Mouse (Mus musculus): ENCODE measurements at regions not wholly inside any gene's neighbourhood (a gene's known extent, or its start where the extent isn't known, plus 50 kb on each side); places are given as distances from the start of the nearest gene placed in this dataset.

DNA sequence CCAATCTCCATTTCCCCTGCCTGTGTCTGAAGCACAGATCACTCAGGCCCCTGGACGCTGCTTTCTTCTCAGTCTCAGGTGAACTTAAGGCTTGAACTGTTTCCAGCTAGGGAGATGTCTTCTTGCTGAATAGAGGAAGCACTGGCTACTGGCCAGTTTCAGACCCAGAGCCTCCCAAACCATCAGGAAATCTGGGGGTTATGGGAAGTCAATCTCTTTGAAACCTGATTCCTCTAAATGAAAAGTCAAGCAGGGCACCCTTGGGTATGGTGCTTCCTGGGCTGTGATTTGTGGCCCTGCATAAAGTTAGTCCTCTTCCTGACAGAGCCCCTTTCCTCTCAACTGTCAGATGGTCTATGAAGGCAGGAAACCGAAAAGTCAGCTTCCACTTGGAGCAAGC, 208.2 kb downstream of the Sptssa start:
- no peak for DNase-seq

DNA sequence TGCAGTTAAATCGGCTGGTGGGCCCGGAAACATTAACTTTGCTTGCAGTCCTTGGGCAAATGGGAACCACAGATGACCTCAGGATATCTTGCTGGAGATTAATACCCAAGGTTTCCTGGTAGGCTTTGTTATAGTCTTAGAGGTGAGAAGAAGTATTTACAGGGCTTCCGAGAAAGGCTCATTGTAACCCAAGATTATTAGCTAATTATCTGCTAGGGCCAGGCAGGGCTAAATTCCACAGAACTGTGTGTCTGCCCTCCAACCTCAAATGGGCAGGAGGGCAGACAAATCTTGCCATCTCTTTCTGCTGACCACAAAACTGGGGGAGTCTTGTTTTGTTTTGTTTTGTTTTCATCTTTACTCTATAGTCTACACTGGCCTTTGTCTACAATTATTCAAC, 209.0 kb downstream of the Sptssa start:
- no peak for DNase-seq

DNA sequence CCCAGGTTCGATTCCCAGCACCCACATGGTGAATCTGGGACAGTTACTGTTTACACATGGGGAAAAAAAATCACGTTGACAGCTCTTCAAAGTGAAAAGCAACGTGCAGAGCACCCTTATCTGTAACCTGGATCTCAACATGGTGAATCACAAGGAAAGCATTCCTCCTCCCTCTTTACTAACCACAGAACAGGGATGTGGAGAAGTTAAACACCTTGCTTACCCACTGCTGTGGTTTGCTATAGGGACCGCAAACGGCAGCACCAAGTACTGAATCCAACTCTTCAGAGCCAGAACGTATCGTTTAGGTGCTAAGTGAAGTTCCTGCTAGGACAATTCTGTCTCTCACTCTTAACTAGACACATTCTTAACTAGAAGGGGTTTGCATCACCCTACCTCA, 210.0 kb downstream of the Sptssa start:
- no peak for DNase-seq

DNA sequence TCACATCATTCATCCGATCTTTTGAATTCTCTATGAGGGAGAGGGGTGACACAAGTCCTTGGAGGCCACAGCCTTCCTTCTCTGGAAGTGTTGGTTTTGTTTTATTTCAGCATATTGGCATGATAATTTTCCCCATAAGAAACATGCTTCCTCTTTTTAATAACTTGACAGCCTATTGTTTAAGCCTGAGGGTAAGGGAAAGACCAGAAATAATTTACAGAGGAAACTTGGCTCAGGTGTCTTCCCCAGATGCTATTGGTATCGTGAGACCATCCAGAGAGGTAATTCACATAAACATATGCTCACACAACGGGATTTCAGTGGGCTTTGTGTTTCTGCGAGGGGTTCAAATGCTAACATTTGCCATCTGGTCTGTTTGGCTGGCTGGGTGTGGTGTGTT, 212.0 kb downstream of the Sptssa start:
- no peak for DNase-seq

DNA sequence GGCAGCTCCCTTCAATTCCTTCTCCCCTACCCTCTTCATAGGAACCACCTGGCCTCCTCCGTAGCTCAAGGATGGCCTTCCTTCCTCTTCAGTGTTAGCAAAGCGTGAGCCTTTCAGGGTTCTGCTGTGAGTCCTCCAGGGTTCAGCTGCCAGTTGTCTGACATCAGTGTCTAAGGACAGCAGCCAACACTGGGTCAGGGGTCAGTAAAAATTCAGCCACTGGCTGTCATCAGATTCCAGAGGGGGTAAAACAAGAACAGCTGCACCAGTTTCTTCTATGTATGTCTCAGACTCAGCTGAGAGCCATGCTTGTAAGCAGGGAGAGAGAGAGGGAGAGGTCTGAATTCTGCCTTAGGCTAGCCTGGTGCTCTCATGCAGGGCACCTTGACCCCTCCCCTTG, 213.1 kb downstream of the Sptssa start:
- no peak for DNase-seq

DNA sequence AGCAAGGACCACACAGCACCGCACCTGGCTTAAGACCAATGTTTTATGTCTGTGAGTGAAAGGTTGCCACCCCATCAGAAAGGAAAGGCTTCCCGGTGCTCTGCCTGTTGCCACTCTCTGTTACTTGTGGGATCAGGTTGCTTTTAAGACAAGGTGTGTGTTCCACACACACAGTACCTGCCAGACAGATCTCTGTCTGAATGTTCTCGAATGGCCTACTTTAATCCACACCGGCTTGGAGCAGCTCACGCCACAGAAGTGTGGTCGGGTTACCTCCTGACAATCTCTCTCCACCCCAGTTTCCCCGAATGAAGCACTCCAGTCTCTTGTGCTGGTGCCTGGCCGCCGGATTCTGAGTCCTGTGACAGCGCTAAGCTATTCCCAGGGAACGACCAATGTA, 214.0 kb downstream of the Sptssa start:
- DNase-seq = no peak

DNA sequence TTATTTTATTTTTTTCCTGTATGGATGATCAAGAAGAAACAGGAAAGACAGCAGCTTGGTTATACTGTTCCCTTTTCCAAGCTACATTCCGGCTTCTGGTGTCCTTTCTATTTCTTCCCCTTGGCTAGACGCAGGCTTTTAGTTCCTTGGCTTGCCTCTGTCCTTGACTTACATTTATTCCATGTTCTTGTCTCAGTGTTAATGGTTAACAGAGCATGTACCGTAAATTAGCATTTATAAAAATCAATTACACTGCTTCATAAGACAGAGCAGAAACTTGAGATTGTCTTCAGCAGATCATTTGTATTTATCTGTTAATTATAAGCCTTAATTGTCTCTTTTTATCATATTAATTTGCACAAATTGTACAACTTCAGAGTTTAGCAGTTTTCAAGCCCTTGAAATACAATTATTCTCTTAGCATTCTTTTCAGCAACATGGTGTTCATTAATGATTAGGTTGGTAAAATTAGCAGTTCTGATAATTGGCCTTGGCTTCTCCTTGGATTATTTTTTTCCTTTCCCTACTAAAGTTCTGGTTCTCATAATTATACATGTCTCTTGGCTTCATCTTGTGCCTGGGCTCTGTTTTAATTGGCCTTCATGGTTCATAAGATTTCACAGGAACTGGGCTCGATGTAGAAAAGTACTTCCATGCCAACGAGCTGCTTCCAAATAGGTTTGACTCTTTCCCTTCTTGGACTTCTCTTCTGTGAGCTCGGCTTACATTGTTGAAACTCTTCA, 215.4 kb downstream of the Sptssa start:
- no peak for DNase-seq

DNA sequence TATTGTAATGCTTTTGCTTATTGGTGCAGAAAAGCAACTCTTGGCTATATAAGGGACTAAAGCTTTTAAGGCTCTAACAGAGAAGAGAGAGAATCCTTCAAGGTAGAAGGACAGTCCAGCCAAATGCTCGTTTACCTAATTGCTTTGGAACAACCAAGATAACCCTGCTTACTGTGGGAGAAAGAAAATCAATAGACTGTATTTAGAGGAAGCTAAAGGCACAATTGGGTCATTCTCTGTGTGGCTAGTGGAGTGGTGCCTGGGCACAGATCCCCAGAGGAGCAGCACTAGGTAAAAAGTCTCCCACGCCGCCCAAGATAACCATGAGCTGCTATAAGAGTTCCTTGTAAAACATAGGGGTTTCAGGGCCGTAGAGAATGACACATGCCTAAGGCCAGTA, 217.6 kb downstream of the Sptssa start:
- DNase-seq = no peak

DNA sequence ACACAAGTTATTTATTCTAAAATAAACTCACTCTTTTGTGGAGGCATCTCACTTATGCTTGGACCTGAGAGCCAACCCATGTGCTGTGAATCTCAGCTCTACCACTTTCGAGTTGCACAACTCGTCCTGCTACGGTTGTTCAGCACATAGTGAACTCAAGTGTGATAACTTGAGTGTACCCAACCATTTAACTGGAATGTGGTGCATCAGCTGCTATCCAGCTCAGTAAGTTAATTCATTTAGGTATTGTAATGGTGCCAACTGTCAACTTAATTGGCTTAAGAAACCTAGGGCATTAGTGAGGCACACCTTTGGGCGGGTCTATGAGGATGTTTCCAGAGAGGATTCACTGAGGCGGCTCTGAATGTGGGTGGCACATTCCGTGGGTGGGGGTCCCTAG, 221.6 kb upstream of the Egln3 start:
- DNase-seq = no peak

DNA sequence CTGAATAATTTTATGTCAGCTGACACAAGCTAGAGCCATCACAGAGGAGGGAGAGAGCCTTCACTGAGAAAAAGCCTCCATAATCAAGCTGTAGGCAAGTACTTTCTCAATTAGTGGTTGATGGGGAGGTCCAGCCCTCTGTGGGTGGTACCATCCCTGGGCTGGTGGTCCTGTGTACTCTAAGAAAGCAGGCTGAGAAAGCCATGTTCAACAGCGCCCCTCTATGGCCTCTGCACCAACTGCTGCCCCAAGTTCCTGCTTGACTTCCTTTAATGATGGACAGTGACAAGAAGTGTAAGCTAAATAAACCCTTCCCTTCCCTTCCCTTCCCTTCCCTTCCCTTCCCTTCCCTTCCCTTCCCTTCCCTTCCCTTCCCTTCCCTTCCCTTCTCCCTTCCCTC, 211.2 kb upstream of the Egln3 start:
- no peak for DNase-seq

DNA sequence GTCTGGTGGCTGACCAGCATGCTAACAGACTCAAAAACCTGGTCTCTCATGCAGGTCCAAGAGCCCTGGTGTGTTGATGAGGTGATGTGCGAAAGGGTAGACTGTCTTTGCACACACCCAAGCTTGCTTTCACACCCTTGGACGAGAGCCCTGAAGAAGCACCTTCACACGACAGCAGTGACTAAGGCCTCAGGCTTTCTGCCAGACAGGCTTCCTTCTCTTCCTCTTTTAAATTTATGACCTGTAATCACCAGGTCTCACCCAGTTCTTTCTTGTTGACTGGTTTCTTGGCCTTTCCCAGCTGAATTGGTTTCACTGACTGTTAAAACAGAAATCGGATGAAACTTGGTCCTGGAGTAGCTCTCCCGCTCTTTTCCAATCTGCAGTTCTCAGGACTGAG, 210.5 kb upstream of the Egln3 start:
- no peak for DNase-seq

DNA sequence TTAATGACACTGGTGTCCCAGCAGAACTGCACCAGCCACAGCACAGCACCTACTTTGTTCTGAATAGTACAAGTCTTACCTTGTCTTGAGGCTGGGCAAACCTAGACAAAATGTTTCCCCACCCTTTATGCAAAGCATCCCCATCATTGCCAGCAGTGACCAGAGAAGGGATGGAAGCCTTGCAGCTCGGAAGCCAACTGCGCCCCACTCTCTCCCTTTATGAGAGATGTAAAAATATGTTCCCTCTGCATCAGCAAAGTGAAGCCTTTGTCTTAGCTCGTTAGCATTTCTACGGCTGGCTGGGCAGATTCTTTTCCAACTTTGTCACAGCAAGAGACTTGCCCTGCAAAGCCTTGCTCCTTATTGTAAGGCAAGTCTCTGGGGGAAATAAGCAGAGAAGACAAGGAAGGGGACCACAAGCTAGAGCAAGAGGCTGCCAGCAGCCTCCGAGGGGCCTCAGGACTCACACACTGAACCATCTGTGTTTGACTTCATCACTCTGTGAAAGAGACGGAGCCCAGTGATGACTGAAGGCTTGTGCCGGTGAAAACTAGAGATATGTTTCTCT, 206.5 kb upstream of the Egln3 start:
- no peak for DNase-seq

DNA sequence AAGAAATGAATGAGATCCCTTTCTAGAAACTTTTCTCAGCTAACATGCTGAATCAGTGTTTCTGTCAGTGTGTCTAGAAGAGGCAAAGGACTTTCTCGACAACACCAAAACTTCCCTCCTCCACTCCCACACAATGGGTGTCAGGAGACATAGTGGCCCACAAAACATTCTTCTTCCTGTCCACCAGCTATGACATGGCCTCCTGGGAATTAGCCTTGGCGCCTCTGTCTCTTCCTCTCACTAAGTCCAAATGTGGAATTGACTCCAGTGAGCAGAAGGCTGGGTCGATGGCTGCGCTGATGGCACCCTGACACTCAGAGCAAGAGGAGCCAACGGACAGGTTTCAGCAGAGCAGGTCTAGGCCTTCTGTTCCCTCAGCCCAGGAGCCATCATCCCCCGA, 205.2 kb upstream of the Egln3 start:
- DNase-seq = no peak

DNA sequence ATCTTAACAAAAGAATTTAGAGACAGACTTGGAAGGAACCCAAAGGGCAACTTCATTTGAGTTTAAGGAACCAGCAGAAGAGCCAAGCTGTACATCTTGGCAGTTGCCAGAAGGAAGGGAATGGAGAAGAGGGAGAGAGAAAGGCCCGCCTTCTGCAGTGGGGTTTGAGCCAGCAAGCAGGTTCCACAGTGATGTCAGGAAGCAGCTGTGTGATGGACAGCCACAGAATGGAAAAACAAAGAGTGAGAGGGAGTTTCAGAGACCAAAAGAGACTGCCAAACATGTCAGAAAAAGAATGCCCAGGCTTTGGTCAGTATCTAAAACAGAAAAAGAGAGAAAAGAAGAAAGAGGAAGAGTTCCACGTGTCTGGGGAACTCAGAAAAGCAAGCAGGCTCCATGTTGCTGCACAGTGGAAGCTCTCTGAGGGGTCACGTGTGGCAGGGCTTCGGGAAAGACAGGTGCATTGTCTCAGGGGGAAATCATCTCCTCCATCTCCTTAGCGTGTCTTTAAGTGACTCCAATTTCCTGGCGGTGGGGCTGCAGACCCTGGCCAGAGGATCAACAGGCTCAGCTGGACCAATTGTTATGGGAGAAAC, 203.7 kb upstream of the Egln3 start:
- DNase-seq = no peak

DNA sequence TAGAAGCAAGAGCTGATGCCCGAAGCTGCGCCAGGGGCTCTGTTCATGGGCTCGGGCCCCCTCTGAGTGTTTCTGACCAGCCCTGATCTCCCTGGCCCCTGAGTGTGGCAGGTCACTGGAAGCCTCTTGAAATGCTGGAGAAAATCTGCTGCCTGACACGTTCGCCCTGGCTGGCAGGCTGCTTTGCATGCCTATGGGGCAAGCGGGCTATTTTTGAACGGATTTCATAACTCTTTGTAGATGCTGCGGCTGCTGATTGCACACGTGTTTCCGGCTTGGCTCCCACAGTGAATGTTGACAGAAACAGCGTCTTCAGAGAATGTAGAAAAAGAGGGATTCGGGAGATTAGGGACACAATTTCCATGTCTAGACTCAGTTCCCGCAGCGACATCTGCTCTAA, 201.4 kb upstream of the Egln3 start:
- no peak for DNase-seq

DNA sequence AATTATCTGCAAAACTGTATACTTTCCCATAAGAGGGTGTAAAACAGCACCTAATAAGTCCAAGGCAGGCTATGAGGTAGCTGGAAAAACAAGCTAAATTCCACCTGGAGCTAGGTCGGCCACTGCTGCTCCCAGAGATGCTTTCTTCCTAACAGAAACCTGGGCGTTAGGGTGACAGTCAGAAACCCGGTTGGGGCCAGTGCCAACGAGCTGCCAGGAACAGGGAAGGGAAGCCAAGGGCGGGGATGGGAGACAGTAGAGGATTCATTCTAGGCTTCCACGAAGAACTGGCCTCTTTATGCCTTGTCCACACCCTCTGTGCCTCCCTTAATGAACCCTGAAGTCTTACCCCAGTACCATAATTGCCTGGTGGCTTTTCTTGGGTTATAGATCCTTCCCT, 198.9 kb upstream of the Egln3 start:
- no peak for DNase-seq

DNA sequence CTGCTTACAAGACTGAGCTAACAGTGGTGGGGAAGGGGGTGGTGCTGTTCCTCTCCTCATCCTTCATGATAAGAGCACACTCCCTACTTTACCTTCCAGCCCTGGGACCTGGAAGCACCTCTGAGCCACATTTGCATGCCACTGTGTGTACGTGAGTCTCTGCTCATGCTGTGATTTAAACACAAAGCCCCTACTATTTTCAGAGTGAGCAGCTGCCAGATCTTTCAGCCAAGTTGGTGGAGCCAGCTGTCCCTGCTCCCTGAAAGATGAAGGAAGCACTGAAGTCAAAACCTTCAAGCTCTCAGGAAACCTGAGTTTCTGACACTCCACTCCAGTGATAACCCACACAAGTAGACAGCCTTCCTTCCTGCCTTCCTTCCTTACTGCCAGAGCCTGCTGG, 198.0 kb upstream of the Egln3 start:
- no peak for DNase-seq

DNA sequence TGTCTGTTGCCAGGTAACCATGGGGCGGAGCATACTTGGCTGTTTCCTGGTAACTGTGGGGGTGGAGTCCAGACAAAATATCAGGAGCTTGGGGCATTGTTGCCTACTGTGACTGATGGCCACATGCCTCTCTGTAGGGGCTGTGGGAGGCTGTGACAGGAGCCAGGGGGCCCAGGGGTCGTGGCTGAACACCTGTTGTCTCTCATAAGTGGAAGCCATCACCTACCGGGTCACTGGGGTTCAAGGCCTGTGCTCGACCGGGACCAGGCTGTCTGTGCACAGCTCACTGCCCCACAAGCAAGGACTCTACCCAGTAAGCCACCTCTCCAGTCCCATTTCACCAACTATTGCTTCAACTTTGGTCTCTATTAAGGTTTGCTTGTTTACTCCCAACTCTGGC, 196.4 kb upstream of the Egln3 start:
- no peak for DNase-seq

DNA sequence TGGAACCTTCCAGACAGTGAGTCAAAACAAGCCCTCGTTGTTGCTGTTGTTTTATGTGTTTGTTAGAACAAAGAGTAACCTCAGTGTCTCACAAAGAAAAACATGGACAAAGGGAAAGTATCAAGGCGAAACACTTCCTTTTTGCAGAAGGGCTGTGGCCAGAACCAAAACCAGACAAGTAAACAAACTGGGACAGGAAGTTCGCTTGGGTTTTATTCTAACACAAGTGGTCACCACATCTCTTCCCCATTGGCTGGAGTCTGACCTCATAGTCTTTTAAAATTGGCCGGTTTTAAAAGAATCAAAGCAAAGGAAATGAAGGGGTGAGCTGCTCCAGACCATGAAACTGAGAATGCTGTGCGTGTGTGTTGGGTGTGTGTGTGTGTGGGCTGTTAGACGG, 194.4 kb upstream of the Egln3 start:
- DNase-seq = no peak

DNA sequence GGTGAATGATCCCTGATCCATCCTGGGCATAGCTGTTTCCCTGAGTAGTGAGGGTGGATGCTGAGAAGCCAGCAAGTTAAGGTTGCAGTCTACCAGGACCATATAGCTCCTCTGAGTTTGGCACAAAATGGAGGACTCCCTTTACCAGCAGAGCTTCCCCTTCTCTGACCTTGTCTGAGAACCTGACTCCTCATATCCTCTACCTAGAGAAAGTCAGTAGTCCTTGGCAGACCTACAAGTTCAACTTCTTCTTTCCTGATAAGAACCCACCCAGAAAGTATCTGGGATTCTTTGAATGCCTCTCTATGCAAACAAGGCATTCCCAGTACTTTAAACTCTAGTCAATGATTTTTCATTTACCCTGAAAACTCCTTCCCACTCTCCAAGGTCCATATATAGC, 193.3 kb upstream of the Egln3 start:
- DNase-seq = no peak

DNA sequence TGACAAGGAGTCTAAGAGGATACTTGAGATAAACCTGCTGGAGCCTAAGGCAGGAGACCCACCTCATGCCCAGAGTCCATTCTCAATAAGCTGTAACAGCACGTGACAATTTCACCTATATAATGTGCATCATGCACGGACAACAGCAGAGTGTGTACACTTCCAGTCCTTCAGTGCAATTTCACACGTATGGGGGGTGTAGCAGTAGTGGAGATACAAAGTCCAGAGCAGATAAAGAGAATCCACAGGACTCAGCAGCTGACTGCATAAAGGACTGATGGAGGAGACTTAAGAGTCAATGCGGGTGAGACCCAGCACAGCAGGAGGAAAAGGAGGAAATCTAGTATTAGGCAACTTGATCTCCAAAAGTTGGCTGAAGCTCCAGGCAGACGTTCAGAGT, 192.7 kb upstream of the Egln3 start:
- no peak for DNase-seq

DNA sequence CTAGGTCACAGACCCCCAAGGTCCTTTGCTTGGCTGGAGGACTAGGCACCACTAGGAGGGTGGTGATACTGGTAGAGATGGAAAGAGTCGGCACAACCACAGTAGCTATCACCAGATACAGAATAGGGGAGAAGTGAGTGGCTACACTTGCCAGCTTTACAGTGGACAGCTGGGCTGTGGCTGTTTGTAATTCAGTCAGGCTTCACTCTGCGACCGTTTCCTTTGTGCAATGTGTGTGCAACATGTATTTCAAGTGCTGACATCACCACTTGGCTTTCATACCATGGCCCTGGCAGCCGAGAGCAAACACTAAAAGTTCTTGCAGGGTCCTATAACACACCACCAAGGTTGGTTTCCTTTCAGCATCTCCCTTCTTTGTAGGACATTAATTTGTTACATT, 181.7 kb upstream of the Egln3 start:
- no peak for DNase-seq

DNA sequence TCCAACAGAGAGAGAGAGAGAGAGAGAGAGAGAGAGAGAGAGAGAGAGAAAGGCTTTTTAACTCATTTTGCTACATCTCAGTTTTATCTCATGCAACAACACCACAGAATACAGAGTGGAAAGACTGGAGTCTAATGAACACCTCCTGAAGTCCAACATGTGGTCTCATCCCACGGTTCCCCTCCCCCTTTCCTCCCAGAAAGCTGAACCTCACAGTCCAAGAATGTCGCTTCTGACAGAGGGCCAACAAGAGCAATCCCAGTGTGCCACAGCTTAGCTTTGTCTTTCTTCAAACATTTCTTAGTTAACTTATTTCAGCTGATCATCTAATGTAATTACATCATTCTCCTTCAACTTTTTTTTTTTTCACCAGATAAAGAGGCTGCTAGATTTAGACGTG, 180.5 kb upstream of the Egln3 start:
- no peak for DNase-seq

DNA sequence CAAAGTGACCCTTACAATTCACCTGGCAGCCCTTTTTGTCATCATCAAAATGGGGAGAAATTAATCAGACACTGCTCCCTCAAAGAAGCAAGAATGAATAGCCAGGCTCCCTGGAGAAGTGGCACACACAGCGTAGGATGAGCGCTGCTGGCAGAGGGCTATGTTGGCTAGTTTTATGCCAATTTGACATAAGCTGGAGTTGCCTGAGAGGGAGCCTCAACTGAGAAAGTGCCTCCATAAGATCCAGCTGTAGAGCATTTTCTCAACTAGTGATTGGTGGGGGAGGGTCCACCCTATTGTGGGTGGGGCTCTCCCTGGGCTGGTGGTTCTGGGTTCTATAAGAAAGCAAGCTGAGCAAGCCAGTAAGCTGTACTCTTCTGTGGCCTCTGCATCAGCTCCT, 179.3 kb upstream of the Egln3 start:
- DNase-seq = no peak

DNA sequence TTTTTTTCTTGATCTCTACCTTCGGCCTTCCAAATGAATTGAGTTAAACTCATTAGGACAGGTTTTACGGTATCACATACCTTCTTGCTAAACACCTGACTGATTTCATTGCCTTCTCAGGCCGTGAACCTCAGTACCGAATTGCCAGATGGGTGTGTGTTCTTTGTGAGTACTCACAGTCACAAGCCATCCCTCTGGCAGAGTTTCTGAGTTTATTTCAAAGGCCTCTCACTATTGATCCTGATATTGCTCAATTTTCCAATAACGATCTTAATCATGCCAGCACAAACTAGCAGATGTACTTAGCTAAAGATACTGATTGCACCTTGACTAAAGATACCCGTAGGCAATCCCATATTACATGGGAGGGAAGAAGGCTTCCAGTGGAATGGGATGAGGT, 178.4 kb upstream of the Egln3 start:
- no peak for DNase-seq

Measured in cerebellum, adult 9-11 months (tissue).